Mouse (Mus musculus) bone marrow, adult 2 months (tissue): Measurements from ENCODE around the gene Ap5m1. TPM values are rescaled to one million over a fixed set of nuclear protein-coding genes. Genes with fewer than 3 reads are reported as not detected.
"Not testable (repeated sequence)": the region's sequence is repeated elsewhere in the genome, so short reads cannot be mapped to it uniquely, and the experiment has no call there.

Experiments
- H3K27ac ChIP-seq: fragments of 200-500 bp; 2 replicates; pipeline ENCODE4 v1.5.1; 2012; ENCODE audit warnings: low read depth, mild to moderate bottlenecking, control low read depth, inconsistent platforms, low read length; ENCODE audit not compliant: control insufficient read depth, poor library complexity, insufficient read depth
- H3K4me1 ChIP-seq: fragments of 200-500 bp; 2 replicates; pipeline ENCODE4 v1.6.1; 2011; ENCODE audit warnings: low read length; ENCODE audit not compliant: control insufficient read depth, insufficient read depth
- H3K4me3 ChIP-seq: fragments of 200-500 bp; replicated peaks from 2 replicates; pipeline ENCODE3; 2011; ENCODE audit warnings: mild to moderate bottlenecking, low read depth, low read length, control low read depth; ENCODE audit not compliant: control insufficient read depth
- CTCF ChIP-seq: fragments of 200-500 bp; IDR thresholded peaks from 2 replicates; pipeline ENCODE4 v1.5.1; 2011; ENCODE audit warnings: low read length, control low read depth; ENCODE audit not compliant: control insufficient read depth, insufficient read depth
- POLR2A ChIP-seq: fragments of 200-500 bp; IDR thresholded peaks from 2 replicates; pipeline ENCODE4 v1.6.1; 2011; ENCODE audit warnings: low read depth, mild to moderate bottlenecking, control low read depth, low read length, borderline replicate concordance; ENCODE audit not compliant: control insufficient read depth
- WGBS: fragments of 180-500 bp; shearing (Covaris S2); methylation state at CpG from one replicate; pipeline ENCODE4 v1.1.7; 2018; 5-methylcytosine and 5-hydroxymethylcytosine counted together
- polyA plus RNA-seq: library from polyadenylated mRNA; stranded (reverse); fragments of >200 nt; gene quantifications from 2 replicates; pipeline ENCODE4 v1.2.4, GENCODE M21; 2011; ENCODE audit warnings: low replicate concordance; ENCODE audit not compliant: missing spikeins, insufficient read depth, insufficient read length

Ap5m1 gene
- polyA plus RNA-seq, 1 experiment: 5.4 TPM

DNA sequence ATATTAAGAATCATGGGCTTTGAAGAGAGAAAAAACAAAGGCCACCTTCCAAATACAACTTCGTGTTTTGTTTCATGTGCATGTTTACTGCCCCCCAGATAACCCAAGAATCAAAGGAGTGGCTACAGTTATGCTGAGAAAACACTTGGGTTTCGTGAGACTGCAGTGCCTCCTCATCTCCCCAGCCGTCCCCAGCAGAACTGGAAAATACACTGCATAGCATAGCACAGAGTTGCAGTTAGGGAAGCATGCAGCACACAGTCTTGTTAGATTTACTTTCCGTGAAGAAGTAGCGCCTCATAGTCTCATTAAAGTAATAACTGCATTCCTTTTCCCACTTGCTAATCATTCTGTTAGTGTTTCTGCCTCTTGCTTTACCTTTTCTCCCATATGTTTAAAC, 24.2 kb downstream of the Ap5m1 start:
- Histone ChIP-seq H3K4me1 (no peaks in the 10 kb centered on the region), H3K4me3 (no peak overlapping the region), H3K27ac (no peak overlapping the region)
- no peak for TF ChIP-seq CTCF
- TF ChIP-seq POLR2A: no peak
- WGBS: 77% methylated on average over 5 of the region's 5 CpGs

DNA sequence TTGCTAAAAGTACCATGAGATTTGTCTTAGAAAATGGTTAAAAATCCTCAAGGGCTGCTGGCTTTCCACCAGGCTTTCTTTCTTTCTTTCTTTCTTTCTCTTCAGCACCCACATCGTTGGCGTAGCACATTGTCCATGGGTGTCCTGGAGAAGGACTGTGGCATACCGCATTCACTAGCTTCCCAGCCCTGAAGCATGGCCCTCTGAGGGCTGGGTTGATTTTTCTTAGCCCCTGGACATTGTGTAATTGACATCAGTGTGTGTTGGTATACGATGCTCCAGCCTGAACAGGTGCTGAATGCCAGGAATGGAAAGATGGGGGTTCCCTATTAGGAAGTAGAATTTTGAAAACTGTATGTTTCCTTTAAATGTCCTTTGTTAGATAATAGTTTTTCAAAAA, 25.4 kb downstream of the Ap5m1 start:
- H3K27ac ChIP-seq: no peak overlapping the region
- 92% methylated on average over 4 of the region's 4 CpGs for WGBS
- H3K4me3 ChIP-seq: no peak overlapping the region
- TF ChIP-seq CTCF (no peak), POLR2A (no peak)
- no peaks in the 10 kb centered on the region for H3K4me1 ChIP-seq

DNA sequence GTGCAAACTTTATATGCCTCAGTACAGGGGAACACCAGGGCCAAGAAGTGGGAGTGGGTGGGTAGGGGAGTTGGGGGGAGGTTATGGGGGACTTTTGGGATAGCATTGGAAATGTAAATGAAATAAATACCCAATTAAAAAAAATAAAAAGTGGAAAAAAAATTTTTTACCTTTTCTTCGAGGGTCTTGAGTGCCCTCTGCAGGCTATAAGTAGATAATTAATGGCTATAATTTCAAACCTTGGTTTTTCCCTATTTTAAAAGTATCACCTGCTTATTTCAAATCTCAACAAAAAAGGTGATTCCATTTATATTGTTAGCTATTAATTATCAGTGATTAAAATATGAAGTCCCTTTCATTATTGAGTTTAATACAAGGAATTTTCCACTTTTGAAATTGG, 25.9 kb downstream of the Ap5m1 start:
- not testable (repeated sequence) for H3K4me3 ChIP-seq, H3K4me1 ChIP-seq, H3K27ac ChIP-seq
- 19% methylated on average over 1 of the region's 1 CpGs for WGBS

DNA sequence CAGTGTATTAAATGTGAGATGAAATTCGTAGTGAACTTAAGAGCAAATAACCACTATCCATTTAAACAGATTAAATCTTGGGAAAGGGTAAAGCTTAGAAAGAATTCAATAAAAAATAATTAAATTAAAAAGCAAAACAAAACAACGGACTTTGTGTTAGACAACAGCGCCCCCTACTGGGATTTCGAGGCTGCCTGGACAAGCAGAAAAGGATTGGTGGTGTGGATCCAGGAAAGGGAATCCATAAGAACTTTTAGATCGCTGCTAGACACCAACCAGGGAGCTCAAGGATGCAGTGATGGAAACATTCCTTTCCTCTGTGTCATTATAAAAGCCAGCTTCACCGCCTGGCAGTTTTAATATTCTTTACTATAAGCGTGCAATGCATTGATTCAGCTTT, 52.5 kb downstream of the Ap5m1 start:
- Histone ChIP-seq H3K4me3 (no peak overlapping the region), H3K4me1 (no peaks in the 10 kb centered on the region), H3K27ac (no peak overlapping the region)
- TF ChIP-seq POLR2A (no peak), CTCF (peak; percentile 53)
- WGBS: 17% methylated on average over 7 of the region's 7 CpGs

DNA sequence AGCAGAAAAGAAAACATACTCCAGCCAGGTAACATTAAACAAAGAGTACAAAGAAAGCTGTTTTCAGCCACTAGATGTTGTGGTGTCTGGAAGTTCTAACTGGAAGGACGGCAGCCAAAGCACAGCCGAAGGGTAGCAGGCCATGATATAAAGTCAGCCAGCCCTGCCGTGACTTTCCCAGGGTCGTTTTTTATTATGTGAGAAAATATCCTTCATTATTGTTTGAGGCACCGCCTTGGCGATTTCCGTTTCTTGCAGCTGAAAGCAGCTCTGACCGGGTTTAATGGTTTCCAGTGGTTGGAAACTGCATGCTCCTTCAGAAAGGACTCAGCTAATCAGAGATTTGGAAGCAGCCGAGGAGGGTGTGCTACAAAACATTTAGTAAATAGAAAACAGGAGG, 55.8 kb downstream of the Ap5m1 start:
- TF ChIP-seq CTCF: no peak
- no peak for TF ChIP-seq POLR2A
- no peak overlapping the region for H3K27ac ChIP-seq

DNA sequence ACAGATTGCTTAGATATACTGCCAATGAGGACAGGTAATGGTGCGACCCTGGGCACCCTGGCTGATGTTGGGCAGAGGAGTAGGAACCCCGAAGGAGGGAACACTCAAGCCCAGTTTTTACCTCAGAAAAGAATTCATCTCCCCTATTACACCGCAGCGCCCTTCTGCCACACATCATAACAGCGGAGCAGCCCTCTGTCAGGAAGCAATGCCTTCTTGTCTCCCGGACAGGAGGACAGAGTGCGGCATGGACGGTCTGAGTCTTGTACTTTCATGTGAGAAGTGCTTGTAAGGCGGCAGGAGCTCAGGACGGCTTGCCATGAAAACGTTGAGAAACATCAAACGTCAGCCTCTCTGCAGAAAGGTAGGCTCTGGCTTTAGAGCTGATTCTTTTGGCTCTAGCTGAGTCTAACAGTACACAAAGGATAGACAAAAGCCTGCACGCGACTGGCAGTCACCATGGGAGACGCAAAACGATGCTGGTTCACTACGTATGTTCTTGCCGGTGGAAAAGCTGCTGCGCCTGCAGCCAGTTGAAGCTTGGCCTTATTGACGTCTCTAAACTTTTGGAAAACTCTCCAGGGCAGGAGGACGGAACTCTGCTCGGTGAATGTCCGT, 61.4 kb downstream of the Ap5m1 start:
- no peaks in the 10 kb centered on the region for H3K4me1 ChIP-seq
- WGBS: 81% methylated on average over 23 of the region's 23 CpGs
- H3K4me3 ChIP-seq: no peak overlapping the region
- no peak overlapping the region for H3K27ac ChIP-seq
- TF ChIP-seq CTCF (no peak), POLR2A (no peak)

More for the DNA sequence above, 55.8 kb downstream of the Ap5m1 start:
- WGBS: 83% methylated on average over 9 of the region's 9 CpGs
- Histone ChIP-seq H3K4me1 (no peaks in the 10 kb centered on the region), H3K4me3 (no peak overlapping the region)

DNA sequence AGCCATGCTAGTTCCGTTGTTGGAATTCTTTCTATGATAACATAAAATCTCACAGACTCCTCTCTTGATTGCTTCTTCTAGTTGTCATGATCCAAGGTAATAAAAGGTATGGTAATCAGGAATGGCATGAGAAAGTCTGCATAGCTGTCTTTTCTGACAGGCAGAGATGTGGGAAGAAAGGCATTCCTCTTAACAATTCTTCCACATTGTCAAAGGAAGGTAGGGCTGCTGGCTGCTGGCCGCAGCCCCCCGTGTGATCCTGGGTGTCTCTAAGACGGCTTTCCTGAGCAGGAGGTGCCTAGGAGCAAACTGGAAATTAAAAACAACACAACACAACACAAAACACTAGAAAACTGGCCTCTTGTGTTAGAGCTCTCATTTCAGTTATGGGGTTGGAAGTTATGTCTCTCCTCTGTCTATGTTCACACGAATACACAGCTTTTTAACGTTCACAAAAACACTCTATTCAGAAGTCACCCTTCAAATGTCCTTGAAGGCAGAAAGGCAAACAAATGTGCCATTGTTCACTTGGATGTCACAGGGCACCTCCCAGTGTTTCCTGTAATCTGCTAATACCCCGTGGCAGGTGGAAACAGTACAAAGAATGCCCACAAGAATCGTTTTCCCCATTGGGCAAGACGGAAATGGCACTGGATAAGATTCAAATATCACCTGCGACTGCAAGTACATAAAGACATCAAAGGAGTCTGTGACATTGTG, 62.8 kb downstream of the Ap5m1 start:
- H3K4me3 ChIP-seq: no peak overlapping the region
- TF ChIP-seq POLR2A: no peak
- no peak for TF ChIP-seq CTCF
- 61% methylated on average over 10 of the region's 10 CpGs for WGBS
- H3K27ac ChIP-seq: no peak overlapping the region
- H3K4me1 ChIP-seq: no peaks in the 10 kb centered on the region

DNA sequence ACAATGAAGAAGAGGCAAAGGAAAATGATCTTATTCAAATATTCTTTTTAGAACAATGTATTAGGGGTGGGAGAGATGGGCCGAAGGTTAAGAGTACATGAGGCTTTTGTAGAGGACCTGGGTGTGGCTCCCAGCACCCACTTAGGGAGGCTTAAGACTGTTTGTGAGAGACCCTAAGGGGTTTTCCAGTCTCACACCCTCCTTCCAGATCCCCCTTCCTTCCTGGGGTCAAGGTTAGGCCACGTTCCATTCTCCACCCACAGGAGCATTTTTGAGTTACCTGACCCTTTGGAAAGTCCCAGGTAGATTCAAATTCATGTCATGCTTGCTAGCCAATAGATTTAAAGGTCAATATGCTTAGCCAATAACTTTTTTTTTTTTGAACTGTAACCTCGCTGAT, 66.5 kb downstream of the Ap5m1 start:
- Histone ChIP-seq H3K27ac (no peak overlapping the region), H3K4me3 (no peak overlapping the region), H3K4me1 (no peaks in the 10 kb centered on the region)
- TF ChIP-seq POLR2A (no peak), CTCF (no peak)
- WGBS: 77% methylated on average over 3 of the region's 3 CpGs

DNA sequence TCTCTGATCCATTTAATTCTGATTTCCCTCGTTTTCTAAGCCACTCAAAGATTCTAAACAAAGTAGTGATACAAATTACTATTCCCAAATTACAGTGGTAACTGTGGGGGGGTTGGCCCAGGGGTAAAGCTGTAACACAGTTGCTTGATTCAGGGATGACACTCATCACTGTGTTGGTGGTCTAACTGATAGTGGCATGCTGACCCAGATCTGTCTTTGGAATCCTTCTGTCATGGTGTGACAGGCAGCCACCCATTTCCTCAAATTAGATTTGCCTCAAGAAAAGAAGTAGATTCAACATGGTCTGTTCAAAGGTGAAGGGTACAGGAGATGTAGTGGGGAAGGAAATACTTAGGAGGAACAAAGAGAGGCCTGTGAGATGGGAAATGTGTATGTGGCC, 72.3 kb downstream of the Ap5m1 start:
- Histone ChIP-seq H3K4me3 (no peak overlapping the region), H3K4me1 (no peaks in the 10 kb centered on the region), H3K27ac (no peak overlapping the region)
- WGBS: 55% methylated on average over 1 of the region's 1 CpGs
- TF ChIP-seq POLR2A (no peak), CTCF (no peak)
